Mouse (Mus musculus) right cerebral cortex, adult 18-20 months (tissue): Measurements from ENCODE around the gene Cars.
"Not testable (repeated sequence)": the region's sequence is repeated elsewhere in the genome, so short reads cannot be mapped to it uniquely, and the experiment has no call there.

Experiments used
- DNase-seq: peaks from one replicate; pipeline ENCODE4 v3.0.0; 2022; ENCODE audit warnings: mixed read lengths

Gene Cars

DNA sequence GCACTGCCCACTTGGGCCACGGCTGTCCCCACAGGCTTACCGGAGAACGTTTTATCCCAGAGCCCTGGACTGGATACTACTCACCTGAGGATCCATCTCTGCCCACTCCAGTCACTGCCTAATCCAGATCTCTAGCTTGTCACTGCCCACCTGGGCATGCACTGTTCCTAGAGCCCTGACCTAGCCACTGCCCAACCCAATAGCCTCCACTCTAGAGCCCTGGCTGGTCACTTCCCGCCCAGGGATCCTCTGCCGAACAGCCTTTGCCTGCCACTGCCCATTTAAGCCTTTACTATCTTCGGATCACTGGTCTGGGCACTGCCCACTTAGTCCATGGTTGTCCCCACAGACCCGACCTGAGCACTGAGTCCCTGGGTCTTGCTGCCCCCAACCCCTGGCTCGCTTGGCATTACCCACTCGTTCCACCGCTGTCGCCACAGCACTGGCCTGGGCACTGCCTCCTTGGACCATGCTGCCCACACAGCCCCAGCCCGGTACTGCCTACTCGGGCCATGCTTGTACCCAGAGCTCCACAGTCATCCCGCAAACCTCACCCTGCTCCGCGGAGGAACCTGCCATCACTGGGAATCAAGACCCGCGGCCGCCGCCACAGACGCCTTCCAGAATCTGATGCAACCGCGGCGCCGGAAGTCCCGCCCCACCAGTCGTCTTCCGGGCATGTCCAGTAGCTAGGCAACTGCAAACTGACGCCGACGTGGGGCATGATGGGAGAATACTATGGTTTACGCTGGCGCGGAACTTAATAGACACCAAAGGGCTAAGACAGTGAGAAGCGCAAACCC, at the start of gene Cars:
TSS of gene Cars (minus strand) at position 663 of the 803 bp plus-strand sequence.
- DNase-seq, result peak; percentile 95

DNA sequence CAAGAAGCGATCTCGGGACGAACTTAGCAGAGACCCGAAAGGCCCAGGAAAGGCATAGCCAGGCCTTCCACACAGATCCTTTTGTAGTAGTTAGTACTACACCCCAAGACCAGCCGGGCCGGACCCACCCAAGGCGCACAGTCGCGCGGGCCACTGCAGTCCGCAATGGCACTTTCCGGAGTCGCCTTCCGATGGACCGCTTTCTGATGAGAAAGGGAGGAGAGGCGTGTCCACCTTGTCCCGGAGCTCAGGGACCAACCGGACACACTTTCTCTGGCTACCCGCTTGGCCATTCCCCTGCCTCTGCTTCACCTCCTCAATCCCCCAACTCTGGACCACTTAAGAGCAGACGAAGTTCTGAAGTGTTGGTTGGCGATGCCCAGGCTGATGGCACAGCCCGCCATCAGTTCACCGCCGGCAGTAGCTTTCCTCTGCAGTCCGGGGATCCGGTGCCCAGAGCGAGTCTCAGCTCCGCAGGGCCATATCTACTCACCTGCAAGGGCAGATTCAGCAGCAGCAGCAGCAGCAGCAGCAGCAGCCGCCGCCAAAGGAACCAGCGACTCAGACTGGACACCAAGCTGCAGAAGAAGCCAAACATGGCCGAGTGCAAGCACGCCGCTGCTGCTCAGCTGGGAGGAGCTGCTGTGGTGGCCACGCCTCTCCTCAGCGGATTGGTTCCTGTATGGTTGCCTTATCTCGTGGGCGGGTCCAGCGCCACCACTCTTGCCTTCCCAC, 49.3 kb upstream of the Cars start, which contains the start of gene Tnfrsf22:
TSS of gene Tnfrsf22 (minus strand) at position 628 of the 735 bp plus-strand sequence.
- peak; percentile 78 for DNase-seq

DNA sequence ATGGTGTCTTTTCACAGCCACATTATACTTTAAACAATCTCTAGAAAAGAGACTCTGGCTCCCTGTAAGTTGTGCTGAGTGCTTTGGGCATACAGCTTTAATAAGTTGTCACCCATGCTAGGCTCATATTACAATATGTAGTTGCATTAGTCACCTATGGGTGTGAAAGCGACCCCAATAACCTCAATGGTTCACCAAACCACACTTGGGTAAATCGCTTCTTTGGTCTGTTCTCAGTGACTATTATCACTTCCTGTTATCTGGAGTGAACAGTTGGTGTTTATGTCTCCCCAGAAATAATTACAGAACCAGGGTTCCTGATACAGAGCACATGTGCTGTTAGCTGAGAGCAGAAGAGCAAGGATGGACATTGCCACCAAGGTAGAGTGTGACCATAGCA, 44.1 kb upstream of the Cars start:
- DNase-seq, result not testable (repeated sequence)

DNA sequence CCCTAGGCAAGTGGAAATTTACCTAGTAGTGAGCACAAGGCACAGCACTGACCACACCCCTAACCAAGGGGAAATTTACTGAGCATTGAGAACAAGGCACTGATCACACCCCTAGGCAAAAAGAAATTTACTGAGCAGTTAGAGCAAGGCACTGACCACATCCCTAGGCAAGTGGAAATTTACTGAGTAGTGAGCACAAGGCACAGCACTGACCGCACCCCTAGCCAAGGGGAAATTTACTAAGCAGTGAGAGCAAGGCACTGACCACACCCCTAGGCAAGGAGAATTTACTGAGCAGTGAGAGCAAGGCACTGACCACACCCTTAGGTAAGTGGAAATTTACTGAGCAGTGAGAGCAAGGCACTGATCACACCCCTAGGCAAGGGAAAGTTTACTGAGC, 36.8 kb upstream of the Cars start:
- DNase-seq, result no peak

DNA sequence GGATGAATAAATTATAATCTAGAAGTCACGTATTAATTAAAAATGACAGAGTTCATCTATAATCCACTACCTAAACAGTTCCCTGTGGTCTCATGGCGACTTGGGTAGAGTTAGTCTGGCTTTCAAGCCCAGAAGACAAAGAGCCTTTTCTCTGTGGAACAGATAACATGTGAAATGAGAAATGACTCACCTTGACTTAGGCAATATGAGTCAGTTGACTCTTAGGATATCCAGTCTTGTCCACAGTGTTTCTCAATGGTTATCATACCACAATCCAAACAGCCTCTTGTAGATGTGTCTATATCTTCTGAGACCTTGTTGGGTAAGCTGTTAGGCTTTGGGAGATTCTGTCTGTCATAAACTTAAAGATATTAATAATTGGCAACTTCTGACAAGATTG, 31.6 kb upstream of the Cars start:
- no peak for DNase-seq

DNA sequence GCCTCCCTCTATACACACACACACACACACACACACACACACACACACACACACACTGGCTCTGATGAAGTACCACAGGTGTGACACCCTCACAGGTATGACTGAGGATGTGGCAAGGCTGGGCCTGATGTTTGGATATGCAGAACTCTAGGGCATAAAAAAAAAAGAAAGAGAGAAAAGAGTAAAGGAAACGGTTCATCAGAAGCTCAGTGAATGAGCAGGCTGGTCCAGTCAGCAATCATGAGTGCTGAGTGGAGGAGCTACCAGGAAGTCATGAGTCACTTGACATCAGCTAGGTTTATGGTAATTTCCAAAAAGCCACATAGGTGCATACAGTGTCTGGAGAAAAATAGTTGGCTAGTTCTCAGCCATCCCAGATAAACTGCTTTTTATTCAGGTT, 29.6 kb upstream of the Cars start:
- no peak for DNase-seq

DNA sequence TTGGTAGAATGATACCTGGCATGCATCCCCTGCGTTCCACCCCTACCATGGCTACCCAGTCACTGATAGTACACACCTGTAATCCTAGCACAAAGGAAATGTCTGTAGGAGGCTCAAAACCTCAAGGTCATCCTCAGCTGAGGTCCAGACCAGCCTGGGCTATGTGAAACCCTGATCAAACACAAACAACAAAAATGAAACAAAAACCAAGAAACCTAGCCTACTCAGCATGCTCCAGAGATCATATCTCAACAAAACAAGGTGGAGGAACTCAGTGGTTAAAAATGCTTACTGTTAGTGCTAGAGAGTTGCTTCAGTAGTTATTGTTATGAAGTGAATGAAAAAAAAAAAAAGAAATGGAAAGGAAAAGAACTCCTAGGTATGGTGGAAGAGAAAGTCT, 28.6 kb upstream of the Cars start, which contains the start of gene Tnfrsf26:
TSS of gene Tnfrsf26 (minus strand) at position 183 of the 400 bp plus-strand sequence.
- no peak for DNase-seq

DNA sequence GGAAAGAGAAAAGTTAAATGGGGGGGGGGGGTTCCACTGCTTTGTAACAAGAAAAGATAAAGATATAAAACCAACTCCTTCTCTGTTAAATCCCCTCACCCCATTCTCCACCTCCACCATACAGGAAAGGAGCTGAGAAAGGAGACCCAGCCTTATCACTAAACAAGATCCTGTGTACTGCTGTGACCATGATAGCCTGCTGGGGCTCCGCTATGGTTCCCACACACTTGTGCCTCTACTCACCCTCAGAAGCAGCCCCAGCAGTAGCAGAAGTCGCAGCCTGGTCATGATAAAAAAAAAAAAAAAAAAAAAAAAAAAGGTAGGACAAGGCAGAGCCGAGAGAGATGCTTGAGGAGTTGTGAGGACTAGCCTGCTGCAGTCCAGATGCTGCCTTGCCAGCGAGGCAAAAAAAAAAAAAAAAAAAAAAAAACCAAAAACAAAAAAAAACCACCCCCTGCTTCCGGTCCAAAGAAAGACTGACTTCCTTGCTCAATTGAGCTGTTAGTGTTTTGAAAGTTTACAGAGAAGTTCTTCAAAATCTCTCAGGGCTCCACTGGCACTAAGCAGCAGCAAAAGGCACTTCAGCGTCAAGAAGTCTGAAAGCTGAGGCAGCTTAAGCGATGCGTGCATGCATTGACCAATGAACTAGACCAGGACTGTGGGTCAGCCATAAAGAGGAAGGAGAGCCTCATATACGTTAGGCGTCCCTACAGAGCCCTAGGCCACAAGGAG, 27.8 kb upstream of the Cars start:
- DNase-seq, result no peak

DNA sequence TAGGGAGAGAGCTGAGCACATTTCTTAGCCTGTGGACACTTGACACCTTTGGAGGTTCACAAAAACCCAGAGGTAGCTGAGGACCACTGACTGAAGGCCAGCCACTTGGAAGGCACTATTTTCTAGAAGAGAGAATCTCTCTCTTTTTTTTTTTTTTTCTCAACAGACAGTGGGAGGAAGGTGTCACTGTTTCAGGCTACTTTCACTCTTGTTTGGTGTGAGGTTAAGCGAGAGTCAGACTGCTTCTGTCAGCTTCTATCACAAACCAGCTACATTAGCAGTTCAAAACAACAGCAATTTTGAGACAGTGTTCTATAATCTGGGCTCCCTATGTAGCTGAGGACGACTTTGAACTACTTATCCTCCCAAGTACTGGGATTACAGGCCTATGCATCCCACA, 26.3 kb upstream of the Cars start:
- no peak for DNase-seq

DNA sequence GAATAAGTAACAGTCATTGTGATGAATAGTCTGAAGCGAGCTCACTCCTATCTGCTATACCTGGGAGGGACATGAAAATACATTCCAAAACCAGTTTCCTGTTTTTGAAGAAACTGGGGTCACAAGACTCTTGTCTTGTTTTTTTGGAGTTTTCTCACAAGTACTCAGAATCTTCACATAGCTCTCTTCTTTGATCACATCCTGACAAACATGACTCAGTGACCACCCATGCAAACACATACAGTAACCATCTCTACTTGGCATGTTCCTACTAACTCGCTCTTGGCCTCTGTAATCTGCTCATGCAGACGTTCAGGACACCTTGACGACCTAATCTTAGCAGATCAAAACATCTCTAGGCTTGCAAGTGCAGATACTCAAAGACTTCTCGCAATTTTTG, 25.3 kb upstream of the Cars start:
- no peak for DNase-seq

DNA sequence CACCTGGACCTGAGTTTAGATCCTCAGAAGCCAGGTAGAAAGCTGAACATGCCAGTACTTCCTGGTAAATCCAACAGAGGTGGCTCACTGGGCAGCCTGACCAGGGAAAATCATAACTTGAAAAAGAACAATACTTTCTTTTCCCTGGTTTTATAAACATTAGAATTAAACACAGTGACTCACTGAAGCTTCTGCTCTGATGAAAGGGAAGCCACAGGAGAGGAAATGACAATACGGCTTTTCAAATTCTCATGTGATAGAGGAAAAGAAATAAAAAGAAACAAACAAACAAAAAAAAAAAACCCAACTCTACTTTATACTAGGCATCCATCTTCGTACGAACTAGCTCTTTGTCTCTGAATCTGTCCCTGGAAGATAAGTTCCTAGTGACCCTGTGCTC, 24.7 kb upstream of the Cars start:
- DNase-seq, result no peak

DNA sequence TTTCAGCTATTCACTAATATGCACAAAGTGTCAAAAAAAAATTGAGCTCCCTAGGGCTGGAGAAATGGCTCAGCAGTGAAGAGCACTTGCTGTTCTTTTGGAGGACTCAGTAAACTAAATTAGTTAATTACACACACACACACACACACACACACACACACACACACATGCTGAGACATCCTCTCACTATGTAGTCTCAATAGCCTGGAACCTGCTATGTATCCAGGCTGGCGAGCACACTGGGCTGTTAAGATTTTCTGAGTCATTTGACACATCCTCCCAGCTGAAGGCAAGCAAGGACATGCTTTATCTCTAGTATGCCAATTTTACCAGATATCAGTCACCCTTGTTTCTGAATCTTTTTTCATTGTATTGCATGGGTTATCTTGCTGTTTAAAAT, 21.1 kb upstream of the Cars start:
- no peak for DNase-seq

DNA sequence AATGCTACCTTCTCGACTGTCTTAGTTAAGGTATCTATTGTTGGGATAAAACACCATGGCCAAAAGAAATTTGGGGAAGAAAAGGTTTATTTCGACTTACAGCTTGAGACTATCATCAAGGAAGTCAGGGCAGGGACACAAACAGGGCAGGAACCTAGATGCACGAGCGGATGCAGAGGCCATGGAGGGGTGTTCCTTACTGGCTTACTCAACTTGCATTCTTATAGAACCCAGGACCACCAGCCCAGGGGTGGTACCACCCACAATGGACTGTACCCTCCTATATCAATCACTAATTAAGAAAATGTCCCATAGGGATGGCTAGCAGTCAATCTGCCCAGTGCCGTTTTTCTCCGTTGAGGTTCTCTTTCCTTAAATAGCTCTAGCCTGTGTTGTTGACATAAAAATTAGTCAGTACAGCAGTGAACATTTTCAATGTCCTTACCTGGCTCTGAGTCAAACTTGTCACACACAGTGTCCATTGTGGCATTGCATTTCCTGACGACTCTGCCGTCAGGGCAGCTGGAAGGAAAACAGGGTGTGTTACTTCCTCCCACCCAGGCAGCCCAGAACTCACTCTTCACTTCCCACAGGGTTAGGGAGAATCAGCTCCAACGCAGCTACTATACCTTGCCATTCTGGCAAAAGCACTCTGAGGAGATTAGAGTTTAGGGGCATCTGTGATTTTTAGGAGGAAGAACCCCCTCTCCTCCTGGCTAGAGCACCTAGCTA, 14.7 kb upstream of the Cars start:
- no peak for DNase-seq

DNA sequence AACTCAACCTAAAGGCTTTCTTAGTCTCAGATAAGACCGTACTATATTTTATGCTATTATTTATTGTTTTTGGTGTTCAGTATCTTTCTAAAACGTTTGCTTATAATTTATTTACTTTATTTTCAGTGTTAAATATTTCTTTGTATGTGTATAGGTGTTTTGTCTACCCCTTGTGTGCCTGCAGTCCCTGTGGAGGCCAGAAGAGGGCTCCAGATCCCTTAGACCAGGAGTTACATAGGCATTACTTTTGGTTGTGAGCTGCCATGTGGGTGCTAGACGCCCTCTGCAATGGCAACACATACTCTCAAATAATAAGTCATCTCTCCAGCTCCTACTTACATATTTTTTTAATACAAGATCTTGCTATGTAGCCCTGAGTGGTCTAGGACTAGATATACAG, 12.3 kb upstream of the Cars start:
- no peak for DNase-seq

DNA sequence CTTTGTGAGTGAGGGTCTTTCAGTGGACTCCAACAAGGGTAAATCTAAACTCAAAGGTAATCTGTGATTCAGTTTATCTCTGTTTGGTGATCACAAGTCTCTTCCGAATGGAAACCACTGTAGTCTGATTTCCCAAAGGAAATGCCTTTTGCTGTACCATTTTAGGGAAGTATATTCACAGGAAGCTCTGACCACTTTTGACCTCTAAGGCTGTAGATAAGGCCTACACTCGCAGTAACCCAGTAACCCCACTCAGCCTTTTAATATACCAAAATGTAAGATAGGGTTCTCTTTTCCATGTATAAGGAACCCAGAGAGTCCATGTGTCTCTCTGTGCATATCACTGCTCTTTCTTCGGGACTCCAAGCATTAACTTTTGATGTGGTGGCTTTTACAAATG, 5.4 kb upstream of the Cars start:
- no peak for DNase-seq

DNA sequence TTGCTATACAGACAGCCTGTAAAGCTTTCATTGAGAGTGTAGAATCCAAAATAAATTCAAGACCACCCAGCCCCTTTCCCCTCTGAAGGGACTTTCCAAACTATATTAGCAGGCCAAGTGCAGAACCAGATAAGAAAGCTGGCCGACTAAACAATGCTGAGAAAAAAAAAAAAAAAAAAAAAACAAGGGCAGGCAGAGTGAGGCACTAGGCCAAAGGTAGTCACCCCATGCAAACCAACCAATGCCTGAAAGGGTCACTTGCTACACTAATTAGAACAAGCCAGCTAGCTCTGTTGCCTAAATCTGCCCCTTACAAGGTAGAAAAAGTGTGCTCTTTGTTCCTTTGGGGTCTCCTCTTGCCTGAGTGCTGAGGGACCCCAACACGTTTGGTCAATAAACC, 5.0 kb upstream of the Cars start:
- no peak for DNase-seq

DNA sequence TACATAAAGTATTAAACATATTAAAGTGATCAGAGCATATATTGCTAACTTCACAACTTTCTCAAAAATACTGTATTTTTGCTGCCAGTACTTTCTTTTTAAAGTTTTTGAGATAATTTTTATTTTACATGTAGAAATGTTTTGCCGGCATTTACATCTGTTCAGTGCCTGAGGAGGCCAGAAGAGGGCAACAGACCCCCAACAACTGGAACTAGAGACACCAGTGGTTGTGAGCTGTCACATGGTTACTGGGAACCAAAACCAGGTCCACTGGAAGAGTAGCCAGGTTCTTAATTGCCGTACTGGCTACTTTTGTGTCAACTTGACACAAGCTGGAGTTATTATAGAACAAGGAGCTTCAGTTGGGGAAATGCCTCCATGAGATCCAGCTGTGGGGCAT, 1.8 kb upstream of the Cars start:
- DNase-seq, result no peak

DNA sequence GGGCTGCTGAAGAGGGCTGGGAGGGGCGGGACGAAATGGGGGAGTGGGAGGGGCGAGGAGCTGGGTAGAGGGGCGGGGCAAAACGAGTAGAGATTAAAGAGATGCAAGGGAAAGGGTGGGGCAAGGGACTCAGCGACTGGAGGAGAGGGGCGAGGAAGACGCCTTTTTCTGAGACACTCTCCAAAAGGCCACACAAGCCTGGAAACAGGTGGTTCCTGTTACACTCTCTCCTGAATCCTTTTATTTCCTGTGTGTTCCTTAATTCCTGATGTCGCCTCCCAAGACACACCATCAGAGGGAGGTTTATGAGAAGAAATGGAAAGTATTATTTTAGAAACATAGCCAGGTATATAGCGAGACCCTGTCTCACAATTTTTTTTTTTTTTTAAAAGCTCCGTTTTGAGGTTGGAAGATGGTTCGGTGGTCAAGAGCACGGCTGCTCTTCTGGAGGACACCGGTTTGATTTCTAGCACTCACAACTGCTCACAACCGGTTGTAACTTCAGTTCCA, 396 bp upstream of the Cars start:
- DNase-seq, result no peak

DNA sequence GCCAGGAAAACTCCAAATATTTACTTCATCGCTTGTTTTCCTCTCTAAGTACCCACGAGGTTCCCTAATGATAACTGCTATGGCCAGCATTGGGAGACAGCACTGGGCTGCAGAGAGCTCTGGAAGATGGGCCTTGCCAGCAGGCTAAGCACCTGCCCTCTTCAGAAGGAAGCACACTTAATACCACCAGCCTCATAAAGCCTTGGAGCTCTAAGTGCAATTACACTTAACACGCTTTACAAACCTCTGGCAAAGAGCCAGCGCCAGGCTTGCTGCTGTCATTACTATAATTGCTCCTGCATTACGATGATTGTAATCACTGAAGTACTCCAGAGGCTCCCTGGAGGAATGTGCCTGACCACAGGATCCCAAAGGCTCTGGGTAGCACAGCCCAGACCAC, 5.0 kb downstream of the Cars start:
- no peak for DNase-seq

DNA sequence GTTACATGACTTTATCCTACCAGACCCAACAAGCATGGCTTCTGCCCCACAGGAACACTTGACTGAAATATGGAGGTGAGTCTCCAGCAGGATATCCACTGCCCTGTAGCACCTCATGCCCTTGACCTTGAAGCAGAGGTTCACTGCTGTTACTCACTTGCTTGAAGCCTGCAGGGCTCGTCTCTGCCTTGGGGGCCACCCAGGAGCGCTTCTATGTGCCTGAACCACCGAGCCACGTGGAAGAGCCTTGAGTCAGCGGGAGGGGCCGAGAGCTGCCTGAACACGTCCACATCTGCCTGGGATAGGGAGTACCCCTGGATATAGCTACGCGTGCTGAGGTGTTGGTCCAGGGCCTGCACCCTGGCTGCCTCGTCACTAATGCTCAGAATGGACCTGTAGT, 7.6 kb downstream of the Cars start:
- no peak for DNase-seq

DNA sequence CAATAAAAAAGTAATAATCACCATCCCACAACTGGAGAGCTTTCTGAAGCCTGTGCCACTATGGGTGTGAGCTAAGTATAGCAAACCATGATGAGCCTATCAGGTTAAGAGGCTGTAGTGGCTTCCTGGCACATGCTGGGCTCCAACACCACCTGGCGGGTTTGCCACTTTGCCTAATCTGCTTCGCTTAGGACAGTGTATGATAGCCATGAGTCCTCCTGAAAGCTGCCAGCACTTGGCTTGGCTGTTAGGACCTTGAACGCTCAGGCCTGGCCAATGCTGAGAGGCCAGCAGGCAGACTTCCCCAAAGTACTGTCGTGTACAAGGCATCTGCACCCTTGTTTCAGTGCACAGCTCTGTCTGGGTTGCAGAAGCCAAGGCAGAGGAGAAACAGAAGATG, 11.9 kb downstream of the Cars start:
- no peak for DNase-seq

DNA sequence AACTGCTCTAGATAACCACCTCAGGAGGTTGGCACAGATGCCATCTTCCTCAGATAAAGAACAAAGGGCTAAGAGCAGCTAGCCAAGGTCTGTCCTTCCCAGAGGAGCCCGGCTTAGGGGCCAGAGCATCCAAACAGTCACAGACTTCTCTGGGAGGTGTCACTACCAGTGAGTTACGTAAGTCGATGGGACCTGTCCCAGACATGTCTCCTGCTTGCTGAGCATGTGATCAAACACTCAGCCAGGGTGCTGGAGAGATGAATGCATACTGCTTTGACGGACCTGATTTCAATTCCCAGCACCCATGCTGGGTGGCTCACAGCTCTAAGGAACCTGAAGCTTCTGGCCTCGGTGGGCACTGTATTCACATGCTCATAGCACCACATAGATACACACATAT, 12.3 kb downstream of the Cars start:
- no peak for DNase-seq

DNA sequence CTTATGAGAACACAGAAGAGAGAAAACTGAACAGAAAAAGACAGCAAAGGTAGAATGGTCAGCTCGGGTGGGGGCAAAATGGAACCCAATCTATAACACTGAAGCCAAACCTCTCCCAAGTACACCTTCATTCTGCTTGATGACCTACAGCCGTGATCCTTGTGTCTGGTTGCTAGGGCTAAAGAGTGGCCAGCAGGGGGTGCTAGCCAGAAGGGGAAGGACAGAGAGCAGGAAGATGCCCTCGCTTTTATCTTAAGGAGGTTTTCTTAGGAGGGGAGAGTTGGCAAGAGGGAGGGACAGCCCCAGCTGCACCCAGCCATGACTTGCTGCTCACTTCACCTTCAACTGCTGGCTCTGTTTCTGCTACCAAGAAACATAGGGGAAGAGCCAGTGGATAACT, 15.9 kb downstream of the Cars start:
- DNase-seq, result peak; percentile 42
